Mouse (Mus musculus) cortical plate, adult 2 months (tissue): ENCODE results near the gene Gm10643.

Source experiments
- CTCF ChIP-seq: fragments of 200-500 bp; IDR thresholded peaks from 2 replicates; pipeline ENCODE4 v1.5.1; 2011; ENCODE audit warnings: mild to moderate bottlenecking, control low read depth, low read length; ENCODE audit not compliant: insufficient read depth; ENCODE audit errors: extremely low read depth
- POLR2A ChIP-seq: fragments of 200-500 bp; IDR thresholded peaks from 2 replicates; pipeline ENCODE4 v1.6.1; 2011; ENCODE audit warnings: mild to moderate bottlenecking, low read length, control low read depth; ENCODE audit not compliant: insufficient read depth; ENCODE audit errors: extremely low read depth

GRCm38 (mm10) chr8:84046505-84046904 is 18.4 kb downstream of the Gm10643 start:
- TF ChIP-seq CTCF (no peak), POLR2A (no peak)
